Mouse (Mus musculus): ENCODE measurements at regions not wholly inside any gene's neighbourhood (a gene's known extent, or its start where the extent isn't known, plus 50 kb on each side); places are given as distances from the start of the nearest gene placed in this dataset.

DNA sequence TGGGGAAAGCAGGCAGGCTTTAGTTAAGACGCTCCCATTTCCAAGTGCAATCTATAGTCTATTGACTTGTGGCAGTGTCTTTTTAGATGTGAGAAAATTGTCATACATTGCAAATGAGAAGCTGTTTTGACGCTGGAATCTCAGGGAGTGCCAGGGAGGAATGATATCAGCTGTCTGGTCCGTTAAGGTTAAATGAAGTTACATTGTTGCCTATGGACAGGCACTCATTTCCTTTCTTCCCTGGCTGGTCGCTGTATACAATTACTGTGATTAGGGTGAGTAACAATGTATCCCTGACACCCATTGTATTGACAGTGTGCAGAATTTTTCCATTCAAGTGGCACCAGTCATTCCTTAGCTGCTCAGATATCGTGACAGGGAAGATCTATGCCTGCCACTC lies 168.3 kb downstream of the Gpat3 start:
- in situ Hi-C loops (cut with MboI, MseI), result no loop called here

DNA sequence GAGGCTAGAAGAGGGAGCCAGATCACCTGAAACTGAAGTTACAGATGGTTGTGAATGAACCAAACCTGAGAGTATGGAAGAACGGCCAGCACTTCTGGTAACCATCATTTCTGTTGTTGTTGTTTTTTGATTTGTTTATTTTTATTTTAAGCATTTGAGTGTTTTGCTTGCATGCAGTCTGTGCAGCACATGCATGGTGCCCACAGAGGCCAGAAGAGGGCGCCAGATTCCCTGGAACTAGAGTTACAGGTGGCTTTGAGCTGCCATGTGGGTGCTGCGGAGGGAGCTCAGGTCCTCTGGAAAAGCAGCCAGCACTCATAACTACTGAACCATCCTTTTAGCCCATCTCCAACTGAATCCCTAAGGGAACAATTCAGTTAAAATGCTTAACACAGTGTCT lies 159.7 kb downstream of the Gpat3 start:
- in situ Hi-C loops (cut with MboI, MseI), result no loop called here

DNA sequence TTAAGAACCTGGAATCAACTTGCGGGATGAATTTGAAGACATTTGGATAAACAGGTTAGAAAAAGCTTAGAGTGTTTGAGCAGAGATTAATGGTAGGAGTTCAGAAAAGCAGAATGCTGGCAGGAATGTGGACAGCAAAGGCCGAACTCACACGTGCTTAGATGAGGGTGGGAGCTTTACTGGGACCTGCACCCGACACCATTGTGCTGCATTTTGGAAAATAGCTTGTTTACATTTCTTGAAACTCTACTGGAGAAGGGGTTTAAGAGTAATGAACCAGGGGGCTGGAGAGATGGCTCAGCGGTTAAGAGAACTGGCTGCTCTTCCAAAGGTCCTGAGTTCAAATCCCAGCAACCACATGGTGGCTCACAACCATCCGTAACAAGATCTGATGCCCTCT lies 154.9 kb downstream of the Gpat3 start:
- in situ Hi-C loops (cut with MboI, MseI), result no loop called here

GRCm38 (mm10) chr5:100992365-100992764 lies 146.9 kb downstream of the Gpat3 start:
- in situ Hi-C loops (cut with MboI, MseI), result no loop called here

DNA sequence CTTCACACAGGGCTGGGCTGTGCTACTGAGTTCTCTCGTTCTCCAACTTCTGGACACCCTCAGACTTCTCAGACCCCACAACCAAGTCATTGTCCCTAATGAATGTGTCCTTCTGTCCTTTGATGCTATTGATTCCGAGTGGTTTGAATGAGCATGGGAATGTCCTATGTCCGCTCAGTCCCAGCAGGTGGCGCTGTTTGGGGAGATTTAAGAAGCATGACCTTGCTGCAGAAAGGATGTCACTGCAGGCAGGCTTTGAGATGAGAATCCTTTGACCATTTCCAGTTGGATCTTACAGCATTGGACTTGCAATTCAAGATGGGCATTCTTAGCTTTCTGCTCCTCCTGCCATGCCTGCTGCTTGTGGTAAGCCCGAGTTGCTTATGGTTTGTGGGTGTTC lies 146.1 kb downstream of the Gpat3 start:
- in situ Hi-C loops (cut with MboI, MseI), result no loop called here

- in situ Hi-C loops (cut with MboI, MseI), result no loop called here
These were observed 137.0 kb downstream of the Gpat3 start for GRCm38 (mm10) chr5:100982573-100982936.

DNA sequence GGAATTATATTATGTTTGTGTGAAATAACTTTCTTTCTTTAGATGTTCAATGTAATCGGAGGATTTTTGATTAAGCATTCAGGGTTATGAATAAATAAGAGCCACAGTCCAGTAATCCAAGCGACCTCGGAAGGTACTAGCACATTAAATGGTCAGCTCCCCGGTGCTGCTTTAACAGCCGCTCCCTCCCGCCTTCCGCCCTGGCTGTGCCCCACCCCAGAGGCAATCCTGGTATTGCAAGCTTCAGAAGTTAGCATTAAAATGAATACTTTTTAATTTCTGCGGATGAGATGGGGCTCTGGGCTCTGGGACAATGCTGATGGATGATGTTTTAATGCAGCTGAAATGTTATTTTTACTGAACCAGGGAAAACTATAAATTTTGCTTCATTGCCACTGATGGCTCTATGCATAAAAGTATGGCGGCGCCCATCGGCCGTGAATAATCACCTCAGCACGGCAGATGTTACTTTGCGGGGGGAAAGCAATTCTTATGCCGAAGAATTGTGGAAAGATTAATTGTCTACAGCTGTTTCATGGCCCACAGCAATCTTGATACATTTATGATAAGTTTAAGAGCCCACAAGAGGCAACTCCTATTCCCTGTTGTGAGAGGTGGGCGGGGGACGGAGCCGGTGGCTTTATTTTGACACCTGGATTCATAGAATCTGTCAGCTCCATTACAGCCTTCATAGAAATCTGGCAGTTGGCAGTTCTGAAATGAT lies 136.5 kb downstream of the Gpat3 start:
- in situ Hi-C loops (cut with MboI, MseI), result no loop called here

- in situ Hi-C loops (cut with MboI, MseI), result no loop called here
These were observed 131.2 kb downstream of the Gpat3 start for GRCm38 (mm10) chr5:100976736-100977135.

DNA sequence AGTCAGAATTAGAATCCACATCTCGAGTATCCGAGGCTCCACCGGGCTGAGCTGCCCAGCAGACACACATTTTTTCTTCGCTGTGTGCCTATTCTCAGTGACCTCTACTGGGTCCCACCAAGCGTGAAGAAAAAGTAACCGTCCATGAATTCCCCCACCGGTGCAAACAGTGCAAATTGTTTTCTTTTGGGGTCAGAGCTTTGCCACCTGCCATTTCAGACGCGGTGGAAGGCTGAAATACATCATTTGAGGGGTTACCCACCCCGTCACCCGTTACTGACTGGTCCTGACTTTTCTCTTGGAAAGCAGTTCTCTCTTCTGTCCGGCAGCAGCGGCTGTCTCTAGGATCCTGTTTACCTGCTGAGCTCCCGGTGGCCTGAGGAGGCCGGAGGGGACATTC lies 105.7 kb downstream of the Gpat3 start:
- in situ Hi-C loops (cut with MboI, MseI), result no loop called here
